Mouse (Mus musculus) left cerebral cortex, postnatal 10 days (tissue): ENCODE data around the gene Catsperz. TPM values are rescaled to one million over a fixed set of nuclear protein-coding genes. Genes with fewer than 3 reads are reported as not detected.

Experiments
- DNase-seq, 2 experiments: peaks; one replicate each; pipeline ENCODE4 v3.0.0; 2021 to 2022; ENCODE audit warnings: low spot score in 2 of 2, mixed read lengths in 1 of 2; ENCODE audit errors: extremely low spot score in 1 of 2
- intact Hi-C: fragments of 180-260 bp; cut with DNase I; formaldehyde crosslinking; loops from one replicate; pipeline ENCODE4 v1.15.1; 2025
- total RNA-seq, 2 experiments: library from RNA; stranded (reverse); gene quantifications; 2 replicates each; pipeline ENCODE4 v1.2.3; 2021

Gene Catsperz
- total RNA-seq, 2 experiments from 2014 or later = 14.0 to 20.6 TPM

GRCm38 (mm10) chr19:6949951-6950350 is 24.8 kb upstream of the Catsperz start:
- intact Hi-C loops = no loop called here
- DNase-seq = no peak

GRCm38 (mm10) chr19:6949532-6949931 is 24.4 kb upstream of the Catsperz start:
- intact Hi-C loops = no loop called here
- peak in 1 of 2 experiments; percentile 14 for DNase-seq

GRCm38 (mm10) chr19:6948186-6948585 is 23.0 kb upstream of the Catsperz start:
- no peak for DNase-seq
- intact Hi-C loops = no loop called here

- intact Hi-C loops = no loop called here
Observed at GRCm38 (mm10) chr19:6947742-6948141, 22.6 kb upstream of the Catsperz start.

GRCm38 (mm10) chr19:6943709-6944108 is 18.5 kb upstream of the Catsperz start:
- intact Hi-C loops = loop anchor here (5.0 kb wide), 1 partner anchor 34 kb away; the partner anchor contains the start of gene Plcb3
- DNase-seq = peak in 1 of 2 experiments; percentile 17

More at GRCm38 (mm10) chr19:6947742-6948141, 22.6 kb upstream of the Catsperz start:
- DNase-seq = no peak

GRCm38 (mm10) chr19:6942764-6943163 is 17.6 kb upstream of the Catsperz start:
- no peak for DNase-seq
- intact Hi-C loops = loop anchor here (5.0 kb wide), 1 partner anchor 35 kb away; the partner anchor contains the start of gene Plcb3

- DNase-seq = peak; percentile 92 to 97
- intact Hi-C loops = loop anchor here (5.0 kb wide), 1 partner anchor 35 kb away; the partner anchor contains the start of gene Plcb3
Observed at GRCm38 (mm10) chr19:6942249-6942691, 17.1 kb upstream of the Catsperz start, which contains the start of gene Gpr137. TSS of gene Gpr137 (minus strand) at chr19:6942480.

- intact Hi-C loops = loop anchor here (5.0 kb wide), 1 partner anchor 36 kb away; the partner anchor contains the start of gene Plcb3
- peak; percentile 88 to 95 for DNase-seq
Observed at GRCm38 (mm10) chr19:6941372-6942248, 16.4 kb upstream of the Catsperz start, which contains the start of gene Bad. TSS of gene Bad (plus strand) at chr19:6941861.

- intact Hi-C loops = loop anchor here (5.0 kb wide), 1 partner anchor 37 kb away; the partner anchor contains the start of gene Plcb3
Observed at GRCm38 (mm10) chr19:6940396-6941351, 15.5 kb upstream of the Catsperz start.

GRCm38 (mm10) chr19:6939106-6940002 is 14.2 kb upstream of the Catsperz start:
- intact Hi-C loops = loop anchor here (5.0 kb wide), 1 partner anchor 38 kb away; the partner anchor contains the start of gene Plcb3
- no peak for DNase-seq

More at GRCm38 (mm10) chr19:6940396-6941351, 15.5 kb upstream of the Catsperz start:
- DNase-seq = no peak

- intact Hi-C loops = no loop called here
- peak in 1 of 2 experiments; percentile 35 for DNase-seq
Observed at GRCm38 (mm10) chr19:6937541-6938465, 12.6 kb upstream of the Catsperz start.

- peak in 1 of 2 experiments; percentile 39 for DNase-seq
- intact Hi-C loops = no loop called here
Observed at GRCm38 (mm10) chr19:6936299-6936698, 11.1 kb upstream of the Catsperz start.

GRCm38 (mm10) chr19:6934195-6934977 is 9.2 kb upstream of the Catsperz start, which contains the start of gene Kcnk4:
TSS of gene Kcnk4 (minus strand) at chr19:6934515.
- intact Hi-C loops = no loop called here
- DNase-seq = no peak

GRCm38 (mm10) chr19:6933436-6934194 is 8.4 kb upstream of the Catsperz start:
- intact Hi-C loops = no loop called here
- DNase-seq = peak; percentile 48 to 75

- no peak for DNase-seq
Observed at GRCm38 (mm10) chr19:6933102-6933435, 7.9 kb upstream of the Catsperz start.

More at GRCm38 (mm10) chr19:6933102-6933435, 7.9 kb upstream of the Catsperz start:
- intact Hi-C loops = no loop called here
